In the genomic region with DNA sequence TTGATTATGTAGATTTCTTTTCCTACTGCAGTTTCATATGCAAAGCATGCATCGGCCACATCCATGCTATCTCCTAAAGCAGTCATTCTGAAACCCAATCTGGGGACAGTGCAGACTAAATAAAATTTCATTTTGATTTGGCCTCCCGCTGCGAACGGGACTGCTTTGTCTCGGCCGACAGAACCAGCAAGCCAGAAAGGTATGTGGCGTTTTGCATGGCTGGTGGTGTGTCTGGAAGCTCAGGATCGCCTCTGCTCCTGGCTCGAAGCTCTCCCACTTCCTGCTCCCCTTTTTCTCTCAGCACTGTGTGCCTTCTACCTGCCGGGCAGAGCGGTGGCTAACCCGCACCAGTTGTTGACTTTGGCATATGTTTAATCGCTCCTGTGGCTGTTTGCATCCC, we compare ENCODE assay signal across 7 mouse cellular contexts.
A peak's percentile ranks its signal among the peaks of the same experiment; 100 is the strongest.
DNase-seq lines count a peak whose midpoint lies in the region; ATAC-seq lines count a peak whose summit lies in the region.

No protein-coding gene starts in this region.

- DNase-seq in right cerebral cortex, adult 2 months (ENCODE audit: low spot score in 2 of 2) = peak; percentile 37 to 49
- no peak for DNase-seq in right cerebral cortex, postnatal 25 days
- no peak for DNase-seq in ovary, postnatal 10 days (ENCODE audit: low spot score)
- no peak for DNase-seq in left cerebral cortex, adult 9 months (ENCODE audit: low spot score in 2 of 2)

- peak overlapping the region; percentile 28 for H3K4me3 ChIP-seq in hindbrain, embryonic 12.5 days
- peak overlapping the region; percentile 24 for H3K4me3 ChIP-seq in limb, embryonic 15.5 days

- H3K36me3 ChIP-seq in hindbrain, embryonic 12.5 days = no peaks in the 10 kb centered on the region
- H3K36me3 ChIP-seq in limb, embryonic 15.5 days = no peaks in the 10 kb centered on the region

- peak overlapping the region; percentile 51 for H3K9ac ChIP-seq in hindbrain, embryonic 12.5 days
- H3K9ac ChIP-seq in limb, embryonic 15.5 days = no peak overlapping the region

- H3K9me3 ChIP-seq in hindbrain, embryonic 12.5 days (replicated peaks) = no peaks in the 10 kb centered on the region
- no peaks in the 10 kb centered on the region for H3K9me3 ChIP-seq in limb, embryonic 15.5 days

- WGBS in hindbrain, embryonic 12.5 days = 4% methylated on average over 13 of the region's 13 CpGs
- WGBS in limb, embryonic 15.5 days = 15% methylated on average over 13 of the region's 13 CpGs

- ATAC-seq in hindbrain, embryonic 12.5 days (ENCODE audit: low FRiP score) = no peak
- no peak for ATAC-seq in limb, embryonic 15.5 days (ENCODE audit: insufficient number of reproducible peaks, low FRiP score, low TSS enrichment, low read depth)
- no peak for ATAC-seq in megakaryocyte, adult 5-6 weeks (ENCODE audit: poor library complexity, severe bottlenecking)

- peak overlapping the region; percentile 83 for H3K27ac ChIP-seq in hindbrain, embryonic 12.5 days
- H3K27ac ChIP-seq in limb, embryonic 15.5 days = no peak overlapping the region

- no peaks in the 10 kb centered on the region for H3K27me3 ChIP-seq in hindbrain, embryonic 12.5 days
- H3K27me3 ChIP-seq in limb, embryonic 15.5 days = no peaks in the 10 kb centered on the region

- H3K4me1 ChIP-seq in hindbrain, embryonic 12.5 days = peaks cover 41% of the 10 kb centered on the region
- H3K4me1 ChIP-seq in limb, embryonic 15.5 days = peaks cover 3% of the 10 kb centered on the region

- peak overlapping the region; percentile 52 for H3K4me2 ChIP-seq in hindbrain, embryonic 12.5 days (replicated peaks)
- H3K4me2 ChIP-seq in limb, embryonic 15.5 days = peak overlapping the region; percentile 40

Comparison
In these comparisons a context has a peak if more than half of its experiments do, and no peak if none do; other contexts are left out.
1. DNase-seq: peak in right cerebral cortex, adult 2 months (2 of 2); none in right cerebral cortex, postnatal 25 days (single experiment), ovary, postnatal 10 days (single experiment) and left cerebral cortex, adult 9 months (0 of 2).